Mouse (Mus musculus) gastrocnemius, postnatal 36 days (tissue): ENCODE measurements around the gene Prrg2. TPM values are rescaled to one million over a fixed set of nuclear protein-coding genes. Genes with fewer than 3 reads are reported as not detected.

Experiments
- DNase-seq, 2 experiments: peaks; one replicate each; pipeline ENCODE4 v3.0.0; 2022
- intact Hi-C: fragments of 180-260 bp; cut with DNase I; formaldehyde crosslinking; loops from one replicate; pipeline ENCODE4 v1.15.1; 2025
- total RNA-seq, 2 experiments: library from RNA; stranded (reverse); gene quantifications; 2 replicates each; pipeline ENCODE4 v1.2.3; 2021

Gene Prrg2
- total RNA-seq, 2 experiments from 2014 or later, result 8.0 to 8.8 TPM

DNA sequence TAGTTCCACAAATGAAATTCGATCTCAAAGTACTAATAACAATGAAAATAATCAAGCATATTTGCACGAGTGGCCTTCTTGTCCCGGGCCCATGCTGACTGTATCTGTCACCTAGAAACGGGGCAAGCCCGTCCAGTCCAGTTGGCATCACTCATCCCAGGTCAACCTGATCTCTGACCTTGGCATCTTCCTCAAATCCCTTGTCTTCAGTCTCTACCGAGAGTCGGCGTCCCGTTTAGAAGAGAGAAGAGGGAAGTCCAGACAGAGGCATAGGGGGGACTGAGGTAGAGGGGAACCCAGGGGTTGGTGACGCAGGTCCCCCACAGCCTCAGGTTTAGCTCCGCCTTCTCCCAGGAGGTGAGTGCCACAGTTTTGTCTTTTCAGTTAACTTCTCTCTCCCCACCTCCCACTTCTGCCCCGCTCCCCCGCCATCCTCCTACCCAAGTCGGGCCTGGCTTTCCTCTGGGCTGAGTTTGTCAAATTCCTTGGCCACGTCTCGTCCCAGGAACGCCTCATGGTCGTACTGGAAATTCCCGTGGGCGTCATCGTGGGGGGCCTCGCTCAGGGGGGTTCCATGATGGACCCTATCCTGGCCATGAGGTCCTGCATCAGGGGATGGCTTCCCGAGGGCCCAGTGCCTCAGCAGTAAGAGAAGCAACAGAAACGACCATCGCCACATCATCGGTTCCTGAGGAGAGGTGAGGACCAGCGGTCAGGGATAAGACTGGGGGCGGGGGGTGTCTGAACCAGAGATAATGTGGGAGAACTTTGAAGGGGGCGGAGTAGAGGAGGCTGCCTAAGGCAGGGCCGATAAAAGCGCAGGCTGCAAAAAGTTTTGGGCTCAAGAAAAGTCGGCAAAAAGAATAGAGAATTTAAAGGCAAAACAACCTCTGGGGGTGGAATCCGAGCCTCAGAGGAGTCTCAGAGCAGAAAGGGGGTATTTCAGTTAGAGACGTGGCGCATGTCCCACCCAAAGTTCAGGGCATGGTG lies 28.8 kb upstream of the Prrg2 start:
- DNase-seq, result no peak
- intact Hi-C loops, result no loop called here

DNA sequence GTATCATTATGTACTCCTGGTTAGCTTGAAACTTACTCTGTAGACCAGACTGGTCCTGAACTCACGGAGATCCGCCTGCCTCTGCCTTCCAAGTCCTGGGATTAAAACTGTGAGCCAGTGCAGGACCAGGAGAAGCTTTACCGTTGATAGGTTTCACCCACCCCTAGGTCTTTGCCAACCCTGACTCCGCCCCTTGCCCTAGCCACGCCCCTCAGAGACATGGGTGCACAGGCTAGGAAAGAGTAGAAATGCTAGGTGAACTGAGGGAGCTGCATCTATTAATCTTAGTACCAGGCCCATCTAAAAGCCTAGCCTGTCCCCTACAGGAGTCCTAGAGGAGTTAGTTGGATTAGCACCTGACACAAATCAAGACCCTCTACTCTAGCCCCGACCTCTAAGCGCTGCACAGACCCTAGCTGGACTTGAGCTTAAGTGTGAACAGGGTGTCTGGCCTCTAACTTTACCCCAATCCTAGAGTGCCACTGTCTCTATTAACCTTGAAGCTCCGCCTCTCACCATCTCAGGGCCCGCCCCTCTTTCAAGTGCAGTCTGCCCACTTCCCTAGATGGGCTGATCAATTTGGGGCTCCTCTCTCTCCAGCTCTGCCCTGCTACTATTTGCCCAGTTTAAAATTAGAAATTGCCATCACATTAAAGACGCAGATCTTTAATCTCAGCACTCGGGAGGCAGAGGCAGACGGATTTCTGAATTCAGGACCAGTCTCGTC lies 27.9 kb upstream of the Prrg2 start:
- intact Hi-C loops, result no loop called here

DNA sequence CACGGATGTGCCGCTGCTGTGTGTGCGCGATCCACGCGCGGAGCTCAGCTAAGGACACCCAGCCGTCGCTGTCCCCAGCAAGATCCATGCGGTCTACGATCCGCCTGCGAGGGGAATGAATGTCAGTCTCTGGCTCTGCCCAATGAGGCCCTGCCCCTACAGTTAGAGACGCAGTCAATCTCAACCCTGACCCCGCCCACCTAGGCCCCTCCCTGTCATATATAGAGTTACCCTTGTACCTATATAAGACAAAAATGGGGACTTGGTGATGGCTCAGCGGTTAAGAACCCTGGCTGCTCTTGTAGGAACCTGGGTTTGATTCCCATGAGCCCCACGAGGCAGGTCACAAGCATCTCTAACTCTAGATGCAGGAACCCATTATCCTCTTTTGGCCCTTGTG lies 26.1 kb upstream of the Prrg2 start:
- DNase-seq, result no peak
- intact Hi-C loops, result no loop called here

More for the DNA sequence above, 27.9 kb upstream of the Prrg2 start:
- DNase-seq, result no peak

DNA sequence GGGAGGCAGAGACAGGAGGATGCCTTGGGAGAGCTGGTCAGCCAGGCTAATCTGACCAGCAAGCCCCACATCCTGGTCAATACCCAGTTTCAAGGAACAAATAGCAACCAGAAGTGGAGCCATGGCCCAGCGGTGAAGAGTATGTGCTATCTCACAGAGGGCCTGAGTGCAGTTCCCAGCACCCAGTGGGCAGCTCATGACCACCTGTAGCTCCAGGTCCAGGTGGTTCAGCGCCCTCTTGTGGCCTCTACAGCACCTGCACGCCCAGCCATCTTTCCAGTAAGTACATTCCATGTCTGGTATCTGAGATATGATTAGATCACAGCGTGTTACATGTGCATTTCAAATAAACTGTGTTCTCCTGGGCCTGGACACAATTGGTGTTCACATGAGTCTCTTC lies 23.6 kb upstream of the Prrg2 start:
- DNase-seq, result no peak
- intact Hi-C loops, result no loop called here

DNA sequence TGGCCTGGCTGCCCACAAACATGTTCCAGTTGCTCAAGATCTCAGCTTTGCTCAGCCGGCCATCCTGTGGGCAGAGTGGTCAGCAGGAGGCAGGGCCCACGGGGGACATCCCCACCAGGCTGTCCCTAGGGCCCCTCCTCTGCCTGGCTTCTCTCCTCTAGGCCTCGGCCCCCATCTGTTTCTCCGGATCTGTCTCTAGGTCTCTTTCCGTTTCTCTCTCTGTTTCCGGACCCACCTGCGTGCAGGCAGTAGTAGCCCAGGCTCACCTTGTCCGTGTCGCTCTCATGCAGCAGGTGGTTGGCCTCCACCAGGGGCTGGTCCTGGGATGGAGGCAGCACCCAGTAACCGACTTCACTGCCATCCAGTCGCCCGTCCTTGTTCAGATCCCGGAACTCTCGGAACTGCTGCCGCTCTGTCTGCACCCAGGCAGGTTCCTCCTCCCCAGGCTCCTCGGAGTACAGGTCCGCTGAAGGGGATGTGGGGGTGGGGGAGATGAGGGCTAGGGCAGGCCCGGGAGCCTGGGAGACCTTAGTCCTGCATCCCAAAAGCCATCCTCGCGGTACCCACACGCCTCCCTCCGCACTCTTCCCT lies 20.9 kb upstream of the Prrg2 start:
- intact Hi-C loops, result loop anchor here (5.0 kb wide), 1 partner anchor 39 kb away; the partner anchor contains the start of gene Rps11
- DNase-seq, result no peak

DNA sequence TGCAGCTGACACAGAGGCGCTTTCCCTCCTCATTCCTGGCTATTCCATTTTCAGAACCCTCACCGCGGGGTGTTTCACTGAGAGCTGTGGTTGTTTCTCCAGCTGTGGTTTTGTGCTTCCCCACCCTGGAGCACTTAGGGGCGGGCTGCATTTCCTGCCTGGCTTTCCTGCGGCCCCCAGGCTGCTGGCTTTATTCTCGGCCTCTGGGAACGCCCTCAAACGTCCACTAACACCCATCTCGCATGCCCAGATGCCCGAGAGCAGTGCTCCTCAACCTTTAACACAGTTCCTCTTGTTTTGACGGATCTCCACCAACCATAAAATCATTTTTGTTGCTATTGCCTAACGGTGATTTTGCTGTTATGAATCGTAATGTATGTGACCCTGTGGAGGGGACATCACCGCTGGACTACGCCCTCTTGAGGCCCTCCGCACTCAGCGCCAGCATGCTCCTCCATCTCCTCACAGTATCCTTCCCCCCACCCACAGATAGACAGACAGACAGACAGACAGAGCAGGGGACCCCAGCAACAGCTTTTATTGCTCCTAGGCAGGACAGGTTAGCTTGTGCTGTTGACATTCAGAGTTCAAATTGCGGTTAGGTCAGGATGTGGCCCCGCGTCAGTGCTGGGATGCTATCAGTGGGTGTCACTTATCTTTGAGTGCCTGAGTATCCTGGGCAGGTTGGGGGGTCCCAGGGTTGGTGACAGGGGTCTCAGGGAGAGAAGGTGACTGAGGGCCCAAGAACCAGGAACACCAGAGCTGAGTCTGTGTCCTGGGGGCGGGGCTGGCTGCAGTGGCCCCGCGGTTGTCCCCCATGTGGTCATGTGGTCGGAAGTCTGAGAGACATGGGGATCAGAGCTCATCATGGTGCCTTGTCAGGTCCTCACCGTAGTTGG lies 20.2 kb upstream of the Prrg2 start:
- peak; percentile 40 to 62 for DNase-seq
- intact Hi-C loops, result loop anchor here (5.0 kb wide), 1 partner anchor 40 kb away; the partner anchor contains the start of gene Rps11

DNA sequence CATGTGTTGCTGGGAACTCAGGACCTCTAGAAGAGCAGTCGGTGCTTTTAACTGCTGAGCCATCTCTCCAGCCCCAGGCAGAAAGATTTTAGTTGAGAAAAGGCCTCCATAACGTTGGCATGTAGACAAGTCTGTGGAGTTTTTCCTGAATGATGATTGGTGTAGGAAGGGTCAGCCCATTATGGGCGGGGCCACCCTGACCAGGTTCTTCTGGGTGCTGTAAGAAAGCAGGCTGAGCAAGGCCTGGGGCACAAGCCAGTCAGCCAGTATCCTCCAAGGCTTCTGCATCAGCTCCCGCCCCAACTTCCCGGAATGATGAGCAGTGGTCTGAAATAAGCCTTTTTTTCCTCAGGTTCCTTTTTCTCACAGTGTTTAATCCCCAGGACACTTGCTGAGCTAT lies 18.5 kb upstream of the Prrg2 start:
- no peak for DNase-seq
- intact Hi-C loops, result loop anchor here (1.0 to 5.0 kb wide), 2 partner anchors 41 to 55 kb away; partner anchors contain the start of genes Flt3l, Gm45713 and Rps11

DNA sequence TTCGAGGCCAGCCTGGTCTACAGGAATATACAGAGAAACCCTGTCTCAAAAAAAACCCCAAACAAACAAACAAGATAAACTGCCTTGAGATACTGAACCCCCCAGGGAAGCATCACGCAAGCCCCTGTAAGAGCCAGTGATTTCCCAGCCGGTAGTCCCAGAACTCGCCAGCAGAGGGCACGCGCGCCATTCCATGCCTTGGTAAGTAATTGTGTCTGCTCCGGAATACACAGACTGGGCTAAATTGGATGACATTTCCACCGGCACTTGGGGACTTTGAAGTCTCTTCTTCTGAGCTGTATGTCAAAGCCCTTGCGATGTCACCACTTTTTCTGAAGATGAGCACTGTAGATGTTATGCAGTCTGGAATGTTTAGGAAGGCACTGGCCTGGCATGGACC lies 17.4 kb upstream of the Prrg2 start:
- DNase-seq, result peak; percentile 93 to 94
- intact Hi-C loops, result loop anchor here (5.0 kb wide), 2 partner anchors 42 to 117 kb away; partner anchors contain the start of gene Rps11

DNA sequence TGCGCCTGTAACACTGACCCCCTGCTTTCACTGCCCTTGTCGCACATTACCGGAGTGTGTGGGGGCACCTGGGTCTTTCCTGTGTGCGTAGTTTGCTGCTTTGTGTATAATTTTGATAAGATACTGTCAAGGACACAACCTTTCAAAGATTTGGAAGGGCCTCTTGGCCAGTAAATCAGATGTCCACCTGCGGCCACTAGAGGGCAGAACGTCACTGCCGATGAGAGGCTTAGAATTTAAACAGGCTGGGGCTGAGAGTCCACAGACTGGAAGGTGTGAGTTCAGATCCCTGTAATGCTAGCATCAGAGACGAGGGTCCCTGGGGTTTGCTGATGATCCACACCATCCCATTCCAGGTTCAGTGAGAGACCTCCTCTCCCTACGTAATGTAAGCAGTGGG lies 16.0 kb upstream of the Prrg2 start:
- intact Hi-C loops, result loop anchor here (5.0 kb wide), 1 partner anchor 119 kb away; no protein-coding TSS in a partner anchor
- peak; percentile 70 to 73 for DNase-seq

DNA sequence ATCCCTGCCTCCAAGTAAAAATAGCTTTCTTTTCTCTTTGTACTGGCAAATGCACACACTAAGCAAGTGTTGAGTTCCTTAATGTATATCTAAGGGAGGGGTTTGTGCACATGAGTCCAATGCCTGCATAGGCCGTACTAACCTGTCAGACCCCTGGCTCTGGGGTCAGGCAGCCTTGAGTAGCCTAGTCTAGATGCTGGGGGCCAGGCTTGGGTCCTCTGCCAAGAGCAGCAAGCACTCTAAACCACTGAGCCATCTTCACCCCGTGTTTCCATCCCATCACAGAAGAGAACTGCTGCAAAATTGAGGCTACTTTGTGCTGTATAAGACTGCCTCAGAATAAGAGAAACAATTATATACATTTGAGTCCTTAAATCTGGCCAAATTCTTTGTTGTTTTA lies 15.4 kb upstream of the Prrg2 start:
- DNase-seq, result no peak
- intact Hi-C loops, result loop anchor here (5.0 kb wide), 1 partner anchor 119 kb away; no protein-coding TSS in a partner anchor

DNA sequence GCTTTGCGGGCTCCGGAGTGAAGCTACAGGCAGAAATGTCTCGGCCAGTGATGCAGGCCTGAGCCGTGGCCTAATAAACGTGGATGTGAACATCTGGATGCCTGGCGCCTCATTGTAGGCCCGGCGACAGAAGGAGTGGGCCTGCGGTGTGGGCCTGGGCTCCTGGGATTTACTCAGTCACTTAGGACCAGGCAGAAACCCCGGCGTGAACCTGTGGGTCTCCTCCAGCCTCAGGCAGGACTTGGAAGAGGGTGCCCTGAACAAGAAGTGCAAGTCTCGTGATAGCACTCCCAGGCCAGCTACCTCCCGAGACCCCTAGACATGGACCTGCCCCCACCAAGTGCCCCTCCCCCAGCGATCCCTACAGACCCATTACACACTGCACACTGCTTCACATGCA lies 14.8 kb upstream of the Prrg2 start:
- DNase-seq, result no peak
- intact Hi-C loops, result loop anchor here (5.0 kb wide), 1 partner anchor 120 kb away; no protein-coding TSS in a partner anchor

DNA sequence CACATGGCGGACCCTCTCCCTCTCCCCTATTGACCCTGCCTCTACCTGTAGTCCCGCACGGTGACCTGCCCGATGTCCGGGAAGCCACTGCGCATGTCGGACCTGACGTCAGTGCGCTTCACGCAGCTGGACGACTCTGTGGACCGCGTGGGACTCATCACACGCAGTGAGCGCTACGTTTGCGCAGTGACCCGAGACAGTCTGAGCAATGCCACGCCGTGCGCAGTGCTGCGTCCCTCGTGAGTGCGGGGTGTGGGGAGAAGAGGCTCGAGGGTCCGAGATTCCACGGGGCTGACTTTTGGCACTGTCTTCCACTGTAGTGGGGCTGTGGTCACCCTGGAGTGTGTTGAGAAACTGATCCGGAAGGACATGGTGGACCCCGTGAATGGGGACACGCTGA lies 14.0 kb upstream of the Prrg2 start:
- intact Hi-C loops, result loop anchor here (5.0 kb wide), 1 partner anchor 121 kb away; no protein-coding TSS in a partner anchor
- no peak for DNase-seq

DNA sequence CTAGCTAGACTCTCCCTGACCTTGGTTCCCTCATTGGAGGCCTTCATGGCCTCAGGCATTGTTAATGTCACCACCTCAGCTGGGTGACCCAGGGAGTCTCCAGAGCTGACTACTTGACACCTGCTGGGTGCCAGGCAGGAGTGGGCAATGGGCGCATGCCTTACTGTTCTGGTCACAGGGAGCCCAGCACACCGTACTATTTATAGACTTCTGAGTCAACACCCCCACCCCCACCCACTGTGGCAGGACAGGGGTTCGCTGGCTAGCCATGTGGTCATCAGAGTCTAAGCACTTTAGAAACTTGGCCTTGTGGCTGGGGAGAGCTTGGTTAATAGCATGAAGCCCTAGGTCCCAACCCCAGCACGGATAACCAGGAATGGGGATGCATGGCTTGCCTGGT lies 12.9 kb upstream of the Prrg2 start:
- intact Hi-C loops, result loop anchor here (5.0 kb wide), 1 partner anchor 122 kb away; no protein-coding TSS in a partner anchor
- no peak for DNase-seq

DNA sequence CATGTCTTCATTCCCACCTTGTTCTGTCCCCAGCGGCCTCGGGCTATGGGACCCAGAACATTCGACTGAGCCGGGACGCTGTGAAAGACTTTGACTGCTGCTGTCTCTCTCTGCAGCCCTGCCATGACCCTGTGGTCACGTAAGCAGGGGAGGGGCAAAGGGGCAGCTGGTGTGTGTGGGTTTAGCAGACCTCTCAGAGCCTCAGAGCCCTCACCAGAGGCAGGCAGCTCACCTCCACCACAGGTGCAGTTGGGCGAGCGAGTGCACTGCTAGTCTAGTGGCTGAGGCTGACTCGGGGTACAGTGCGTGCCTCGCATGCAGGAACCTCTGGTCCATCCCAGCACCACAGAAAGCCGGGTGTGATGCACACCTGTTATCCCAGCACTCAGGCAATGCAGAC lies 11.5 kb upstream of the Prrg2 start:
- no peak for DNase-seq
- intact Hi-C loops, result loop anchor here (5.0 kb wide), 1 partner anchor 92 kb away; no protein-coding TSS in a partner anchor

DNA sequence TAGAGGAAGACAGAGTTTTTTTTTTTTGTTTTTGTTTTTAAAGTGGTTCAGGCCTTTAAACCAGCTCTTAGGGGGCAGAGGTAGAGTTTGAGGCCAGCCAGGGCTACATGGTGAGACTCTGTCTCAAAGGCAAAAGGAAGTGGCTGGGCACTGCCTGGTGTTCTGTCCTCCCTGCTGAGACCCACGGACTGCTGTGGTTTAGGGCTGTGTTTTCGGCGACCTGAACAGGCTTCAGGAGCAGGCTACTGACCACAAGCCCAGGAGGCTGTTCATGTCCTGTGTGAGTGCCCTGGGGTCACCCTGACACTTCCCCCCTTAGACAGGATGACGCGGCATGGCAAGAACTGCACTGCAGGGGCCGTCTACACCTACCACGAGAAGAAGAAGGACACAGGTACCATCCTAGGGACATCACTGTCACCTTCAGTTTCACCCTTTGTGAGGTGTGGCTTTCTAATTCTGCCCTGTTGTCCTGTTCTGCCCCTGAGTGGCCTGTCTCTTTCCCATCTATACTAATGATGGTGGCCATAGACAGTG lies 10.8 kb upstream of the Prrg2 start:
- DNase-seq, result no peak
- intact Hi-C loops, result loop anchor here (5.0 kb wide), 1 partner anchor 91 kb away; no protein-coding TSS in a partner anchor

DNA sequence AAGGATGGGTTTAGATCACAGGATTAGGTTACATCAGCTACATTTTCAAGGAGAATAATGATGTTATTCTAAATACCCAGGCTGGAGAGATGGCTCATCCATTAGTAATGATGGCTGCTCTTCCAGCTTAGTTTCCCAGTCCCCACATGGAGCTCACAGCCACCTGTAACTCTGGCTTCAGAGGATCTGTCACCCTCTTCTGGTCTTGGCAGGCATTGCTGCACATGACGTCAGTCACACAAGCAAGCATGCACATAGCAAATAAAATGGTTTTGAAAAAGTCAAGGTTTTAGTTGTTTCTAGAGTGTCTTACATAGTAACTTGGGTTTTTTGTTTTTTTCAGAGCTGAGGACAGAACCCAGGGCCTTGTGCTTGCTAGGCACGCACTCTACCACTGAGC lies 9.8 kb upstream of the Prrg2 start:
- intact Hi-C loops, result loop anchor here (5.0 kb wide), 1 partner anchor 90 kb away; no protein-coding TSS in a partner anchor

DNA sequence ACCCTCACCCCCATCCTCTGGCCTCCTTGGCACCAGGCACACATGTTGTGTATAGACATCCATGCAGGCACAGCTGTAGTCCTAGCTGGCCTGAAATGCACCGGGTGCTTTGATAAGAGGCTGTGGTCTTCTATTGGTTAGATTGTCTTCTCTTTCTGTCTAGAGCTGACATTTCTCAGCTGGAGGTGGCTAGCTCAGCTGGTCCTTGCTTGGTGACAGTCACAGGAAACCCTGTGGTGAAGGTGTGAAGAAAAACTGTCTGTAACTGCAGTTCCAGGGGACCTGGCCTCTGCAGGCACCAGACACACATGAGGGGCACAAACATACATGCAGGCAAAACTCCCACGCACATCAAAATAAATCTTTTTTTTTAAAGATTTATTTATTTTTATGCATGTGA lies 7.2 kb upstream of the Prrg2 start:
- intact Hi-C loops, result loop anchor here (5.0 kb wide), 1 partner anchor 87 kb away; no protein-coding TSS in a partner anchor
- DNase-seq, result no peak

More for the DNA sequence above, 9.8 kb upstream of the Prrg2 start:
- no peak for DNase-seq

DNA sequence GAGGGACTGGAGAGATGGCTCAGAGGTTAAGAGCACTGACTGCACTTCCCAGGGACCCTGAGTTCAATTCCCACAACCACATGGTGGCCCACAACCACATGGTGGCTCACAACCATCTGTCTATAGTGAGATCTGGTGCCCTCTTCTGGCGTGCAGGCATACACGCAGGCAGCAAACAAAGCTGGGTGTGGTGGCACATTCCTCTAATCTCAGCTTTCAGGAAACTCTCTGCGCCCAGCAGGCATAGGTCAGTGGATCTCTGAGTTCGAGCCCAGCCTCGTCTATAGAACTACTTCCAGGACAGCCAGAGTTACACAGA lies 5.5 kb upstream of the Prrg2 start:
- intact Hi-C loops, result no loop called here
- no peak for DNase-seq
